Mouse (Mus musculus) hindbrain, embryonic 14.5 days (tissue): ENCODE measurements at regions not wholly inside any gene's neighbourhood (a gene's known extent, or its start where the extent isn't known, plus 50 kb on each side); places are given as distances from the start of the nearest gene placed in this dataset.
"Not testable (repeated sequence)": the region's sequence is repeated elsewhere in the genome, so short reads cannot be mapped to it uniquely, and the experiment has no call there.

ENCODE experiments used
- ATAC-seq: fragments of 200-750 bp; cut with Nextera tagmentation; 2 replicates; pipeline ENCODE4 v1.8.0; 2017; ENCODE audit warnings: moderate number of reproducible peaks, mild to moderate bottlenecking, moderate TSS enrichment, moderate library complexity; ENCODE audit not compliant: low FRiP score
- DNase-seq: peaks from one replicate; pipeline ENCODE4 v3.0.0-alpha.2; 2015; ENCODE audit warnings: low spot score
- H3K27ac ChIP-seq: fragments of 300-500 bp; sonication (generic); 2 replicates; pipeline ENCODE4 v1.5.1; 2014; ENCODE audit warnings: mild to moderate bottlenecking, moderate library complexity
- H3K27me3 ChIP-seq: fragments of 300-500 bp; sonication (generic); 2 replicates; pipeline ENCODE4 v1.6.1; 2014; ENCODE audit warnings: mild to moderate bottlenecking, low read length, mixed read lengths; ENCODE audit not compliant: control insufficient read depth, insufficient read depth
- H3K36me3 ChIP-seq: fragments of 300-500 bp; sonication (generic); replicated peaks from 2 replicates; pipeline ENCODE4 v1.6.1; 2014; ENCODE audit not compliant: control insufficient read depth, insufficient read depth
- H3K4me1 ChIP-seq: fragments of 300-500 bp; sonication (generic); replicated peaks from 2 replicates; pipeline ENCODE4 v1.6.1; 2014; ENCODE audit warnings: antibody characterized with exemption, low read length, mixed read lengths; ENCODE audit not compliant: control insufficient read depth, insufficient read depth
- H3K4me2 ChIP-seq: fragments of 300-500 bp; sonication (generic); replicated peaks from 2 replicates; pipeline ENCODE4 v1.6.1; 2014; ENCODE audit warnings: mild to moderate bottlenecking, moderate library complexity
- H3K4me3 ChIP-seq: fragments of 300-500 bp; sonication (generic); replicated peaks from 2 replicates; pipeline ENCODE4 v1.5.1; 2014; ENCODE audit warnings: mild to moderate bottlenecking, low read length
- H3K9ac ChIP-seq: fragments of 300-500 bp; sonication (generic); 2 replicates; pipeline ENCODE4 v1.6.1; 2014
- H3K9me3 ChIP-seq: fragments of 300-500 bp; sonication (generic); 2 replicates; pipeline ENCODE4 v1.6.1; 2016; ENCODE audit warnings: low read length; ENCODE audit not compliant: control insufficient read depth
- WGBS: fragments of 180-500 bp; shearing (Covaris S2); extraction: QIAGEN DNeasy Blood & Tissue Kit; methylation state at CpG from one replicate; pipeline ENCODE4 v1.1.7; 2014; 5-methylcytosine and 5-hydroxymethylcytosine counted together

DNA sequence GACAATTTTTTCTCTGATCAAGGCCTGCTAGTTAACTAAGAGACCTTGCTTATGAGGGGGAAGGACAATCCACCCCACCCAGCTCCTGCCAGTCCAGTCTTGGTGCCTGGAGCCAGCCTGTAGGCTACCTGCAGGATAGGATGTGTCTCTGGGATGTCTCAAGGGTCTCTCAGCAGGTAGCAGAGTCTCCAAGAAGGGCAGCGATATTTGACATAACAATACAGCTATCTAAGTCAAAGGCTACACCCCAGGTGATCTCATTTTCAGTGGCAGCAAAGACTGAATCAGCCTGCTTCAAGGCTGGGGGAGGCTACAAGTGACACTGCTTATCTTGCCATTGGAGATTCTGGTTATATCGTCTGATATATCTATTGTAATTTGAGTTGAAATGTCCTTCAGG lies 1267.5 kb downstream of the Pcdh9 start:
- Histone ChIP-seq H3K4me2 (no peak overlapping the region), H3K4me3 (no peak overlapping the region), H3K36me3 (no peaks in the 10 kb centered on the region), H3K4me1 (no peaks in the 10 kb centered on the region), H3K9ac (no peak overlapping the region), H3K27ac (no peak overlapping the region), H3K27me3 (no peaks in the 10 kb centered on the region), H3K9me3 (no peaks in the 10 kb centered on the region)
- DNase-seq (no peak), ATAC-seq (no peak)
- 19% methylated on average over 2 of the region's 2 CpGs for WGBS

DNA sequence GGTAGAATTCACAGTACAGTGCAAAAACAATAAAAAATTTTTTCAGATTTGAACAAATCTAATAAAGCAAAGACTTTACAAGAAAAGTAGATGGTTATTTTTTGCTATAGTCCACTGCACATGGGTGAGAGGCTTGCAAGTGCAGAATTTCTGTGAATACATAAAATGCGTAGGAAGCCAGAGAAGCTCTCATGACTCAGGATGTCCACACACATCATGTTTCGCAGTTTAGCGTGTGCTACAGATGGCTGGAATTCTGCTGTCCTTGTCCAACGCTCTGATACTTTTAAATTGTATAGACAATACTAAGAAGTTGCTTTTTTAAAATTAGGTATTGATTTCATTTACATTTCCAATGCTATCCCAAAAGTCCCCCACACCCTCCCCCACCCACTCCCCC lies 1274.9 kb downstream of the Pcdh9 start:
- no peak for DNase-seq
- no peak for ATAC-seq
- no peaks in the 10 kb centered on the region for H3K27me3 ChIP-seq
- no peaks in the 10 kb centered on the region for H3K4me1 ChIP-seq
- no peak overlapping the region for H3K27ac ChIP-seq
- no peaks in the 10 kb centered on the region for H3K36me3 ChIP-seq
- H3K9me3 ChIP-seq, result no peaks in the 10 kb centered on the region
- H3K9ac ChIP-seq, result no peak overlapping the region
- no peak overlapping the region for H3K4me3 ChIP-seq
- no peak overlapping the region for H3K4me2 ChIP-seq
- 98% methylated on average over 4 of the region's 4 CpGs for WGBS

DNA sequence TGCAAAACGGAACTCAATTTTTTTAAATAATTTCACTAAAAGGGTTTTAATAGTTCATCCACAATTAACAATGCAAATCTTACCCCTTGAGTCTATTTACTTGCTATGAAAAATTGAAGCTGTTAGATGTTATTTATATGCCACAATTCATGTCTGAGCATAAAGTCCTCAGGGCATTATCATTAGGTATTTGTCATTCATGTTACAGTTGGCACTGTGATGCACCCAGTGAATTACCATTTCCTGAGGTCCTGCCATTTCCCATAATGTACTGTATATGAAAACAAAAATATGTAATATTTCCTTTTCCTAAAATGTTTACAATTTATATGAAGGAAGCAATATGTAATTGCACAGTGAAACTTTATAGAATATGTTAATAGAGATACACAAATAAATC lies 1296.8 kb downstream of the Pcdh9 start:
- Histone ChIP-seq H3K4me1 (no peaks in the 10 kb centered on the region), H3K27me3 (no peaks in the 10 kb centered on the region), H3K4me2 (no peak overlapping the region), H3K9ac (no peak overlapping the region), H3K36me3 (no peaks in the 10 kb centered on the region), H3K27ac (no peak overlapping the region), H3K9me3 (no peaks in the 10 kb centered on the region), H3K4me3 (no peak overlapping the region)
- 49% methylated on average over 1 of the region's 1 CpGs for WGBS
- DNase-seq (no peak), ATAC-seq (no peak)

DNA sequence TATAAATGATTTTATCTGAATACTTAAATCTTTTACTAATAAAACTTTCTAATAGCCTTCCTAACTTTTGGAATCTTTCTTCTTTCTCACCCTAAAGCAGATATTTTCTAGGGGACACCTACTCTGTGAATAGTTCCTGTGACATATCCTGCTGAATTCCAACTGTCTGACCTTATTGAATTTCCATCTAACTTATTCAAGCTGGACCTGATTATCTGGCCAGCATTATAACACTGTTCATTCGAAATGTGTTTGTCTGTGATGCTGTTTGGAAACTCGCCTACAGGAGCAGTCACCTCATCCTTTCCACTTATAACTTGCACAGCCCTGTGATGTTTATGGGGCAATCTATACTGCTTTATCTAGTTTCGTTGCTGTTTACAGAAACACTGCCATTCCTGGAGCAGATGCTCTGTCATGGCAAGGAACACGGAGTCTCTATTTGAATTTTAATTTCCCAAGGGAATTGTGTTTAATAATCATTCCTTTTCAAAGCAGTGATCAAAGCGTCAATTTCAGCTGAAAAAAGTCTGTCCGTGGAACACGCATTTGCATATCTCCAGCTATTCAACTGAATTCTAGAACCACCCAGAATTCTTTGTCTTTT lies 1298.8 kb downstream of the Pcdh9 start:
- peak; percentile 62; the same call in 1 of the 2 replicates for ATAC-seq
- Histone ChIP-seq H3K9ac (no peak overlapping the region), H3K4me2 (no peak overlapping the region), H3K4me1 (no peaks in the 10 kb centered on the region), H3K9me3 (no peaks in the 10 kb centered on the region), H3K27me3 (no peaks in the 10 kb centered on the region), H3K36me3 (no peaks in the 10 kb centered on the region), H3K27ac (no peak overlapping the region), H3K4me3 (no peak overlapping the region)
- 42% methylated on average over 7 of the region's 7 CpGs for WGBS
- peak; percentile 33 for DNase-seq

DNA sequence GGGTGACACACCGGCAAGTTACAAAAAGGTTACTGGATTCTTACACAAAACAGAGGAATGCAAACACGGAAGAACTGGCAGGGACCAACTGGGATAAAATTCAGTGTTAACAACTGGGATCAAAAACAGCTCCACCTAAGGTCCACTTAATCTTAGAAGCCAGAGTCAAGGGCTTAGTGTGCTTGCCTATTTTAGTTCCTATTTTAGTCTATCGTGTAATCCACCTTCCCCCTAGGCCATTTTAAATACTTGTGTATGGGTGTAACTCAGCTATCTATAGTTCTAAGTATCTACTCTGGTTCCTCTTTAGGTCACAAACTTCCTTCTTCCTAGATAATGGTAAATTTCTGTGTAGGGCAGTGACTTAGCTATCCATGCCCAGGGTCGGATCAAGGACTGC lies 1302.2 kb downstream of the Pcdh9 start:
- not testable (repeated sequence) for H3K27ac ChIP-seq, H3K36me3 ChIP-seq, H3K27me3 ChIP-seq, ATAC-seq, H3K4me3 ChIP-seq, DNase-seq, H3K9me3 ChIP-seq, H3K9ac ChIP-seq, H3K4me2 ChIP-seq, H3K4me1 ChIP-seq
- 95% methylated on average over 4 of the region's 4 CpGs for WGBS

DNA sequence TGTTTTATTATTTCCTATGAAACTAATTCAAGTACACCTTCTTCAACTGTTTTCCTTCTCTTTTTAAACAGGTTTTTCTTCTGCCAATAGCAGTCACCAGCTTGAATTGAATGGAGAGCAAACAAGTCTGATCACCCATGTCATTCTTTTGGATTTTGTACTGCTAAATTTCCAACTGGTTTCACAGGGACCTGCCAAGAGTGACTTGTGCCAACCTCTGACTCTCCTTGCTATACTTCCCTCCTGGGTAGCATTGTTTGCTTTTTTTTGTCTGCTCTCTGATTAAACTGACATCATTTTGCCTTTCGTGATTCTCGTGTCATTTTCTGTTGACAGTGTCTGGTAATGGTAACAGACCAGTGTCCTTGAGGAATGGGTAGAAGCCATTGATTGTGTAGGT lies 1323.5 kb downstream of the Pcdh9 start:
- ATAC-seq, result no peak
- 48% methylated on average over 2 of the region's 2 CpGs for WGBS
- Histone ChIP-seq H3K4me2 (no peak overlapping the region), H3K9ac (no peak overlapping the region), H3K27ac (no peak overlapping the region; the same call in 1 of the 2 replicates), H3K9me3 (no peaks in the 10 kb centered on the region), H3K27me3 (no peaks in the 10 kb centered on the region), H3K4me1 (0 out of 2 replicates have a peak, but pooled peaks cover 3% of the 10 kb centered on the region), H3K36me3 (no peaks in the 10 kb centered on the region), H3K4me3 (no peak overlapping the region)
- DNase-seq, result no peak
